Mouse (Mus musculus) limb, embryonic 11.5 days (tissue): ENCODE results near the gene Myo18a. TPM values are rescaled to one million over a fixed set of nuclear protein-coding genes. Genes with fewer than 3 reads are reported as not detected.

Source experiments
- ATAC-seq: fragments of 200-750 bp; cut with Nextera tagmentation; 2 replicates; pipeline ENCODE4 v1.8.0; 2017; ENCODE audit warnings: low read depth; ENCODE audit not compliant: insufficient number of reproducible peaks, low FRiP score, low TSS enrichment
- DNase-seq: peaks from one replicate; pipeline ENCODE4 v3.0.0-alpha.2; 2015; ENCODE audit warnings: low spot score
- H3K27ac ChIP-seq: fragments of 300-500 bp; sonication (generic); replicated peaks from 2 replicates; pipeline ENCODE4 v1.5.1; 2014; ENCODE audit warnings: low read depth, mild to moderate bottlenecking, low read length
- H3K27me3 ChIP-seq: fragments of 300-500 bp; sonication (generic); 2 replicates; pipeline ENCODE4 v1.6.1; 2014; ENCODE audit warnings: mild to moderate bottlenecking, low read length, mixed read lengths; ENCODE audit not compliant: control insufficient read depth, insufficient read depth
- H3K36me3 ChIP-seq: fragments of 300-500 bp; sonication (generic); 2 replicates; pipeline ENCODE4 v1.6.1; 2014; ENCODE audit warnings: mild to moderate bottlenecking, low read length, moderate library complexity, mixed read lengths; ENCODE audit not compliant: control insufficient read depth, insufficient read depth
- H3K4me1 ChIP-seq: fragments of 300-500 bp; sonication (generic); 2 replicates; pipeline ENCODE4 v1.6.1; 2014; ENCODE audit warnings: low read length, mixed read lengths; ENCODE audit not compliant: control insufficient read depth, insufficient read depth
- H3K4me2 ChIP-seq: fragments of 300-500 bp; sonication (generic); 2 replicates; pipeline ENCODE4 v1.6.1; 2014; ENCODE audit warnings: low read depth, mild to moderate bottlenecking, moderate library complexity; ENCODE audit not compliant: severe bottlenecking
- H3K4me3 ChIP-seq: fragments of 300-500 bp; sonication (generic); 2 replicates; pipeline ENCODE4 v1.5.1; 2014; ENCODE audit warnings: low read depth, low read length
- H3K9ac ChIP-seq: fragments of 300-500 bp; sonication (generic); 2 replicates; pipeline ENCODE4 v1.6.1; 2014; ENCODE audit warnings: mild to moderate bottlenecking, low read length
- H3K9me3 ChIP-seq: fragments of 300-500 bp; sonication (generic); 2 replicates; pipeline ENCODE4 v1.6.1; 2016; ENCODE audit warnings: low read length; ENCODE audit not compliant: control insufficient read depth
- WGBS: fragments of 180-500 bp; shearing (Covaris S2); extraction: QIAGEN DNeasy Blood & Tissue Kit; methylation state at CpG from one replicate; pipeline ENCODE4 v1.1.7; 2014; 5-methylcytosine and 5-hydroxymethylcytosine counted together
- polyA plus RNA-seq: library from polyadenylated mRNA; unstranded; fragments of >200 nt; fragmentation: Nextera tagmentation; extraction: Ambion mirVana; gene quantifications from 2 replicates; pipeline ENCODE4 v1.2.1, GENCODE M21; 2014

Myo18a gene
- polyA plus RNA-seq, 1 experiment from 2014 or later: 17.1 TPM

DNA sequence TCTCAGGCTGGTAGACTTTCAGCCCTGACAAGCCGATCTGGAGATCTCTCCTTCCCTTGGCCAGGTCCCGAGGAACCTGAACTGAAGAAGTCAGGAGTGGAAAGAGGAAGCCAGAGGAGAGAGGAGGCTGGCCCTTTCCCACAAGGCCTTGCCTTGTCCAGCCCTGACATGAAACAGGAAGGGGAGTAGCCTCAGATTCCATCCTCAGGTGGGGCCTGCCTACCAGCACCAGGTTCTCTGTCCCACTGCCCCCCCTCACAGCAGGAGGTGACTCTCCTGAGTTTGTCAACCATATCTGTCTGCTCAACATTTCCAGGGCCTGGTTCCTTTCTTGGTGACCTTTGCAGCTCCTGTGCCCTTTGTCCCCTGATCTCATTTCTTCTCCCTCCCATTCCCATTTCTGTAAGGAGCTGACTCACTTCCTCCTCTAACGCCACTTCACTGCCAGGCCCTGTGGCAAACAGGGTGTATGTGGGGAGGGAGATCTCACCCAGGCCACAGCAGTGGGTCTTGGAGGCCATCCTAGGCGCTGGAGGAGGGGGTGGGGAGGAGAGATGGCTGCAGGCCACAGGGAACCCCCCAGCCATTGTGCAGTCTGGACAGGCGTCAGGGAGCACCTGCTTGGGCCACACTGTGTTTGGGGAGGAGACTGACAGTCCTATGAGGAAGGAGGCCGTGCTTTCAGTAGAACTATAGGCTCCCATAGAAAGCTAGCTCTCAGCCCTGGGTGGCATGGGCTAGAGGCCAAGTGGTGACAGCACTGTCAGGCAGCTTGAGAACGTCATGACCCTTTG lies 22.9 kb downstream of the Myo18a start:
- WGBS: 79% methylated on average over 7 of the region's 7 CpGs
- Histone ChIP-seq H3K9ac (no peak overlapping the region), H3K27me3 (no peaks in the 10 kb centered on the region), H3K4me3 (no peak overlapping the region), H3K9me3 (no peaks in the 10 kb centered on the region), H3K27ac (peak overlapping the region; percentile 55; the same call in 1 of the 2 replicates), H3K4me2 (no peak overlapping the region), H3K36me3 (no peaks in the 10 kb centered on the region), H3K4me1 (peaks cover 29% of the 10 kb centered on the region)
- DNase-seq (no peak), ATAC-seq (no peak)

DNA sequence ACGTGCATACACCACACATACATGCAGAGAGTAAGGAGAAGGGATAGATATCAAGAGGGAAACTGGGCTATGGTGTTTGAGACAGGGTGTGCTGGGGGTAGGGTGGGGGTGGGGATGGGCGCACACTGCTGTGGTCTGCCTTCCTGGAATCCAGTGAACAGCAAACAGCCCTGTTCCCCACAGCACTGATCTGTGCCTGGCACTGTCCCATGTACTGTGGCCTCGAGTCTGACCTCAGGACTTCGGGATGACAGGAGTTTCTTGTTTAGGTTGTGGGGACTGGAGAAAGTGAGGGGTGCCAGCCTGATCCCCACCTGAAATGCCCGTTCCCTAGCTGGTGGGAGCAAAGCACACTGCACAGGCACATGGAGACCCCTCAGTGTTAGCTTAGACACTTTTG lies 24.7 kb downstream of the Myo18a start, which contains the start of gene Gm10277:
Gene Gm10277 (minus strand): TSS at position 41 of the 400 bp plus-strand sequence.
- Histone ChIP-seq H3K4me1 (peaks cover 46% of the 10 kb centered on the region), H3K27ac (no peak within 1 kb of the TSS), H3K4me2 (no peak within 1 kb of the TSS), H3K4me3 (no peak within 1 kb of the TSS), H3K9me3 (no peaks in the 10 kb centered on the region), H3K36me3 (no peaks in the 10 kb centered on the region), H3K27me3 (no peaks in the 10 kb centered on the region), H3K9ac (no peak within 1 kb of the TSS)
- DNase-seq (no peak), ATAC-seq (no peak)
- 84% methylated on average over 5 of the region's 5 CpGs for WGBS

DNA sequence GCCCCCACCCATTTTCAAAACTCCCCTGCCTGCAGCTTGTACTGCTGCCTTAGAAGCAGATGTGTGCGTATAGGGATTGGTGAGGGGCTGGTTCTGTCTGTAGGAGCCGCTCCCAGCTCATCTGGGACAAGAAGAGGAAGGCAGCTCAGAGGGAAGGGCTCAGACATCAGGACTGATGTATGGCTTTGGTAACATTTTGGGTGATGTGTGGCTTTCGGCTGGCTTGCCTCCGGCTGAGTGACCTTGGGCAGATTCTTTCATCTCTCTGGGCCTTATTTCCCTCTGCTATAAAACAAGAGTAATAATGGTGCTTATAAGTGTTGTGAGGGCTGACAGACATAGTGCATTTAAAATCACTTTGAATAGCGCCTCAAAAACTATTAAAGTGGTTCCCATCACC lies 26.5 kb downstream of the Myo18a start:
- WGBS: 78% methylated on average over 5 of the region's 5 CpGs
- Histone ChIP-seq H3K4me3 (no peak overlapping the region), H3K27ac (no peak overlapping the region), H3K9ac (no peak overlapping the region), H3K27me3 (no peaks in the 10 kb centered on the region), H3K9me3 (no peaks in the 10 kb centered on the region), H3K4me2 (no peak overlapping the region), H3K4me1 (peaks cover 43% of the 10 kb centered on the region), H3K36me3 (no peaks in the 10 kb centered on the region)
- ATAC-seq (no peak), DNase-seq (no peak)

- H3K36me3 ChIP-seq: no peaks in the 10 kb centered on the region
- H3K9ac ChIP-seq: no peak overlapping the region
- 64% methylated on average over 9 of the region's 9 CpGs for WGBS
- H3K27ac ChIP-seq: peak overlapping the region; percentile 75
- no peaks in the 10 kb centered on the region for H3K9me3 ChIP-seq
- no peak overlapping the region for H3K4me3 ChIP-seq
- DNase-seq (no peak), ATAC-seq (no peak)
- H3K27me3 ChIP-seq: no peaks in the 10 kb centered on the region
- H3K4me2 ChIP-seq: no peak overlapping the region
- peaks cover 37% of the 10 kb centered on the region for H3K4me1 ChIP-seq
Measured at GRCm38 (mm10) chr11:77790286-77790685, 27.2 kb downstream of the Myo18a start.

GRCm38 (mm10) chr11:77791241-77791727 lies 28.2 kb downstream of the Myo18a start:
- Histone ChIP-seq H3K27me3 (no peaks in the 10 kb centered on the region), H3K36me3 (no peaks in the 10 kb centered on the region), H3K4me1 (peaks cover 27% of the 10 kb centered on the region), H3K9me3 (no peaks in the 10 kb centered on the region), H3K4me3 (no peak overlapping the region), H3K9ac (no peak overlapping the region), H3K4me2 (no peak overlapping the region), H3K27ac (peak overlapping the region; percentile 75)
- ATAC-seq (peak; percentile 78), DNase-seq (peak; percentile 59)
- 31% methylated on average over 8 of the region's 8 CpGs for WGBS

DNA sequence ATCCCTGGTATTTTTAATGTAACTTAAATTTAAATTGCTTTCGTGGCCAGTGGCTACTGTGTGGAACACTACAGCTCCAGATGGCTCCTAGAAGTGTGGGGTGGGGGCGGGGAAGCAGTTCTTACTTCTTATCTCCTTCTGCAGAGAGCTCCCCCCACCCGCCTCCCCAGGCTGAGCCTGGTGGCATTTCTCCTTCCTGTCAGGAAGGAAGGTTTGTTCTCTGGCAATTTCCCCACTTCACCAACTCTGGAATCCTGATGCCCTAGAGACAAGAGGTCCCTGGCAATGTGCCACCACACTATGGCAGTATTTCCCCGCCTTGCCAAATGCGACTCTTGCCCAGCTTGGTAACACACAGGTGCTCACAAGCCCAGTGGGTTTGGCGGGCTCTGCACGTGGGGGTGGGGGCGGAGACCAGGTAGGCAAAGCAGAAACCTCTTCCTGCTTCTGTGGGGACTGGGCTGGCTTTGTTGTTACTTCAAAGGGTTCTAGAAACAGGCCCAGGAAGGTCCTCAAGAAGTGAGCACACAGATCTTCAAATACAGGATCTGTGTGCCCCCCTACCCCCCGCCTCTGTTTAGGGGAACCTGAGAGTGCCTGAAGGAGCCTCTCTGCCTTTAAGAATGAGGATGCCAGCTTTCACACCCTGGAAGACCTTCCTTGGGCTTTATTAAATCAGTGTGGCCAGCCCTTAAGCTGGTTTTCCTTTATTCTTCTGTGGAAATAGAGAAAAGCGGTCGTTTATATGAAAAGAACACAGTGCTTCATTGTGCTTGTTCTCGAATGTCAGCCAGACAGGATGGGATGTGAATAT lies 28.9 kb downstream of the Myo18a start:
- Histone ChIP-seq H3K27ac (peak overlapping the region; percentile 75; the same call in 1 of the 2 replicates), H3K4me1 (peaks cover 26% of the 10 kb centered on the region), H3K36me3 (no peaks in the 10 kb centered on the region), H3K9me3 (no peaks in the 10 kb centered on the region), H3K4me2 (no peak overlapping the region), H3K27me3 (no peaks in the 10 kb centered on the region), H3K4me3 (no peak overlapping the region), H3K9ac (no peak overlapping the region)
- ATAC-seq (no peak), DNase-seq (no peak)
- WGBS: 67% methylated on average over 12 of the region's 12 CpGs

- no peaks in the 10 kb centered on the region for H3K9me3 ChIP-seq
- H3K27ac ChIP-seq: no peak overlapping the region
- no peaks in the 10 kb centered on the region for H3K27me3 ChIP-seq
- WGBS: 82% methylated on average over 7 of the region's 7 CpGs
- H3K4me1 ChIP-seq: peaks cover 26% of the 10 kb centered on the region
- H3K36me3 ChIP-seq: no peaks in the 10 kb centered on the region
- no peak overlapping the region for H3K4me3 ChIP-seq
- ATAC-seq (no peak), DNase-seq (no peak)
- H3K9ac ChIP-seq: no peak overlapping the region
- H3K4me2 ChIP-seq: no peak overlapping the region
Measured at GRCm38 (mm10) chr11:77792566-77792909, 29.5 kb downstream of the Myo18a start.

DNA sequence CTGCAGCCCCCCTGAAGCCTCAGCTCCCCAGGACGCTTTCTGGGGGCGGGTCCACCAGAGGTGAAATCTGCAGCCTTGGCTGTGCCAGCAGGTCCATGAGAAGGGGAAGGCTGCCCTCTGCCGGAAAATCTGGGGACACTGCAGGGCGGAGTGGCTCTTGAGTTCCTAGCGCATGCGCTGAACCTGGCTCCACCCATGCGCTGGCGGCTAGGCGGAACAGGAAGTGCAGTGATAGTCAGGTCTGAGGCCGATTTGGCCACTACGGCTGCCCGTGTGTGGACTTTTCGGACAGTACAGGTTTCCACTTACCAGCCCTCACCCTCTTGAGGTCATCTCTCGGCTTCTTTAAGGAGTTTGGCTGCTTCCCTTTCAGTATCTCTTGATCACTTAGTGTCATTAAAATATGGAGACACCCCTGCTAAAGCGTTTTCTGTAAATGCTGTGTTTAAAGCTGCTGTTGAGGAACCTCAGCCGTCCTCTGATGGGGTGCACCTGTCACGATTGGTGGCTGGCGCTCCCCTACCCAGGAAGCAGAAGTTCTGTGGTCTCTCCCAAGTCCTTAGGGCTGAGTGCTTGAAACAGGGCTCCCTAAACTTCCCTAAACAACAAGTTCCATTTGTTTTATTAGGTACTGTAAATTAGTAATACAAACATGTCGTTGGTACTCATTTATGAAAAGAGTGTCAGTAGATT lies 30.3 kb downstream of the Myo18a start:
- H3K4me1 ChIP-seq: peaks cover 26% of the 10 kb centered on the region
- peak overlapping the region; percentile 54 for H3K9ac ChIP-seq
- 8% methylated on average over 19 of the region's 19 CpGs for WGBS
- no peak overlapping the region for H3K27ac ChIP-seq
- H3K9me3 ChIP-seq: no peaks in the 10 kb centered on the region
- H3K36me3 ChIP-seq: no peaks in the 10 kb centered on the region
- peak overlapping the region; percentile 72 for H3K4me2 ChIP-seq
- ATAC-seq (peak; percentile 72), DNase-seq (peak; percentile 99)
- H3K27me3 ChIP-seq: no peaks in the 10 kb centered on the region
- H3K4me3 ChIP-seq: peak overlapping the region; percentile 30
